Mouse (Mus musculus): Measurements from ENCODE around the gene Pdgfra. TPM values are rescaled to one million over a fixed set of nuclear protein-coding genes. Genes with fewer than 3 reads are reported as not detected.
A peak's percentile ranks its signal among the peaks of the same experiment; 100 is the strongest.

The Pdgfra gene
- polyA plus RNA-seq (2016; fragmentation: Nextera tagmentation; extraction: Ambion mirVana), result 20.4 and 23.3 TPM in 2 replicates

DNA sequence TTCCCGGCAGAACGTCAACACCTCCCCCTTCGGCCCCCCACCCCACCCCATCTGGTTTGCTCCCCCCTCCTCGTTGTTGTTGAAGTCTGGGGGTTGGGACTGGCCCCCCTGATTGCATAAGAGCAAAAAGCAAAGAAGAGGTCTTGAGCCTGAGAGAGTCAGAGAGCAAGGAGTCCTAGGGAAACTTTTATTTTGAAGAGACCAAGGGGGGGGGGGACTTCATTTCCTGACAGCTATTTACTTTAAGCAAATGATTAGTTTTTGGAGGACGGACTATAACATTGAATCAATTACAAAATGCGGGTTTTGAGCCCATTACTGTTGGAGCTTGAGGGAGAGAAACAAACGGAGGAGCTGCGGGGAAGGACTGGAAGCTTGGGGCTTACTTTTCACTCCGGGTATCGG is at the start of gene Pdgfra:
Pdgfra (plus strand) TSS at position 272 of the 405 bp plus-strand sequence.
- Histone ChIP-seq H3K27me3 (ENCODE audit: insufficient read depth, poor library complexity, severe bottlenecking) (peaks cover 94% of the 10 kb centered on the region), H3K4me1 (replicated peaks) (peaks cover 74% of the 10 kb centered on the region), H3K4me3 (peak within 1 kb of the TSS; percentile 60), H3K9me3 (no peaks in the 10 kb centered on the region), H3K36me3 (no peaks in the 10 kb centered on the region), H3K27ac (peak within 1 kb of the TSS; percentile 85)
- peak; percentile 64 for DNase-seq (ENCODE audit: low spot score)
- WGBS, result under 1% methylated on average over 10 of the region's 10 CpGs

- 61% methylated on average over 3 of the region's 3 CpGs for WGBS
- Histone ChIP-seq H3K4me3 (no peak overlapping the region), H3K9me3 (no peaks in the 10 kb centered on the region), H3K36me3 (no peaks in the 10 kb centered on the region), H3K27me3 (ENCODE audit: insufficient read depth, poor library complexity, severe bottlenecking) (peaks cover 13% of the 10 kb centered on the region), H3K27ac (no peak overlapping the region), H3K4me1 (replicated peaks) (no peaks in the 10 kb centered on the region)
- no peak for DNase-seq (ENCODE audit: low spot score)
These were observed 45.6 kb upstream of the Pdgfra start for GRCm38 (mm10) chr5:75106511-75106910.

DNA sequence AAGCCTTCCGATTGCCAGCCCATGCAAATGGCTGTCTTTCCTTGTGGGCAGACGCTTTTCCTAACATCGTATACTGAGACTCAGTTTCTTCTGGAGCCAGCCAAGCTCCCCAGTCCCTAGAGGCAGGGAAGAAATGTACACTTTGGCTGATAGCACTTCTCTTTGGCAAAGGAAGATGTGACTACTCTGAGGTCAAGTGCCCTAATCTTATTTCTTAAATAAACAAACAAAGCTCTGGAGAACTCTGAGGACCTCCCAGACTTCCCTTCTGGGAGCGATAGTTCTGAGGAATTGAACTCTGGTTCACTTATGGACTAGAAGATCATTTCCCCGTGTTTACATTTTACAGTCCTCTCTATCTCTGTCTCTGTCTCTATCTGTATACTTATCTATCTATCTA is 42.7 kb upstream of the Pdgfra start:
- Histone ChIP-seq H3K27ac (no peak overlapping the region), H3K27me3 (ENCODE audit: insufficient read depth, poor library complexity, severe bottlenecking) (peaks cover 17% of the 10 kb centered on the region), H3K4me1 (replicated peaks) (no peaks in the 10 kb centered on the region), H3K9me3 (no peaks in the 10 kb centered on the region), H3K36me3 (no peaks in the 10 kb centered on the region), H3K4me3 (no peak overlapping the region)
- WGBS, result 64% methylated on average over 5 of the region's 5 CpGs
- DNase-seq (ENCODE audit: low spot score), result no peak

DNA sequence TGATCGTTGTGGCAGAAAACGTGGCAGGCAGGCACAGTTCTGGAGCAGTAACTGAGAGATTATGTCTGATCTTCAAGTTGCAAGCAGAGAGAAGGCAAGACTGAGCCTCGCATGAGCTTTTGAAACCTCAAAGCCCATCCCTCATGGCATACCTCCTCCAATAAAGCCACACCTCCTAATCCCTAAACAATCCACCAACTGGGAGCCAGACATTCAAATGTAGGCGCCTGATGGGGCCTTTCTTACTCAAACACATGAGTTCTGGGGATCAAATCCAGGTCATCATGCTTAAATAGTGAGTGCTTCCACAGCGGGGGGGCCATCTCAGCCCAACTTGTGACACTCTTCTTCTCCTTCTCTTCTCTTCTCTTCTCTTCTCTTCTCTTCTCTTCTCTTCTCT is 40.3 kb upstream of the Pdgfra start:
- no peak for DNase-seq (ENCODE audit: low spot score)
- Histone ChIP-seq H3K9me3 (no peaks in the 10 kb centered on the region), H3K27me3 (ENCODE audit: insufficient read depth, poor library complexity, severe bottlenecking) (peaks cover 16% of the 10 kb centered on the region), H3K4me1 (replicated peaks) (no peaks in the 10 kb centered on the region), H3K27ac (no peak overlapping the region), H3K36me3 (no peaks in the 10 kb centered on the region), H3K4me3 (no peak overlapping the region)
- WGBS, result 52% methylated on average over 5 of the region's 5 CpGs

GRCm38 (mm10) chr5:75118840-75119239 is 33.3 kb upstream of the Pdgfra start:
- Histone ChIP-seq H3K36me3 (no peaks in the 10 kb centered on the region), H3K9me3 (no peaks in the 10 kb centered on the region), H3K27me3 (ENCODE audit: insufficient read depth, poor library complexity, severe bottlenecking) (peaks cover 6% of the 10 kb centered on the region), H3K27ac (no peak overlapping the region), H3K4me1 (replicated peaks) (no peaks in the 10 kb centered on the region), H3K4me3 (no peak overlapping the region)
- peak; percentile 10 for DNase-seq (ENCODE audit: low spot score)
- WGBS, result 63% methylated on average over 7 of the region's 7 CpGs

DNA sequence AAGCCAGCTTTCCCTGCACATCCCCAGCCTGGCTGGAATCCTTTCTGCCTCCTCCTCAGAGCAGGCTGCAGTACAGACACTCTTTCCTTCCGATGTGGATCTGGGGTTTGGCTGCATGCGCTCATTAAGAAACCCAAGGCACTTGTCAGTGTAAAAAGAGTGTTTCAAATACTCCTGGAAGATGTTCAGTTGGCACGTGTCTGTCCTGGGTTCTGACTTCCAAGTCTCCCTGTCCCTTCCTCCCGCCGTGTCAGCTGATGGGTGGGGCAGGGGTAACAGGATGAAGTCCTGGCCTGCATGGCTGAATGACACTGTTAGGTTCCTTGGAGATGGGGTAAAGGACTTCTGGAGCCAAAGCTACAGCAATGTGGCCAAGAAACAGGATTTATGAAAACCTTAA is 30.4 kb upstream of the Pdgfra start:
- H3K4me3 ChIP-seq, result no peak overlapping the region
- no peaks in the 10 kb centered on the region for H3K9me3 ChIP-seq
- no peak overlapping the region for H3K27ac ChIP-seq
- H3K4me1 ChIP-seq (replicated peaks), result no peaks in the 10 kb centered on the region
- no peak for DNase-seq (ENCODE audit: low spot score)
- H3K27me3 ChIP-seq (ENCODE audit: insufficient read depth, poor library complexity, severe bottlenecking), result no peaks in the 10 kb centered on the region; the same call in 1 of the 2 replicates
- 51% methylated on average over 5 of the region's 5 CpGs for WGBS
- H3K36me3 ChIP-seq, result no peaks in the 10 kb centered on the region

GRCm38 (mm10) chr5:75134681-75135080 is 17.4 kb upstream of the Pdgfra start:
- H3K36me3 ChIP-seq, result no peaks in the 10 kb centered on the region
- no peak overlapping the region for H3K4me3 ChIP-seq
- no peak for DNase-seq (ENCODE audit: low spot score)
- WGBS, result 86% methylated on average over 7 of the region's 7 CpGs
- H3K4me1 ChIP-seq (replicated peaks), result no peaks in the 10 kb centered on the region
- H3K27me3 ChIP-seq (ENCODE audit: insufficient read depth, poor library complexity, severe bottlenecking), result peaks cover 7% of the 10 kb centered on the region
- no peaks in the 10 kb centered on the region for H3K9me3 ChIP-seq
- H3K27ac ChIP-seq, result no peak overlapping the region

DNA sequence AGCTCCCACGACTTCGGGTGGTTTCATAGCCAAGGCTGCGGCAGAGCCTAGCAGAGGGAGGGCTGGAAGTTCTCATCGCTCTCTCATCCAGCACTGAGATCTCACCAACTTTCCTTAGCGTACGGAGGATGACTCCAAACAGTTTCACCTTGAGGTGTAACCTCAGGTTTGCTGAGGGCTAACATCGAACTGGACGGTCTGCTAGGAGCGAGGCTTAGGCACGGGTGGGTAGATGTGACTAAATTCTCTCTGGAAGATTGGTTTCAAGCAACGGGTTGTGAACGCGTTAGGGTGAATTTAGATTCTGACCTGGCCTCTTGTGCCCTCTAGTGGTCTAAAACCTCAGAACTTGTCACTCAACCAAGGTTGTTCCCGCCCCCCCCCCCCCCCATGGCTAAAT is 9.0 kb upstream of the Pdgfra start:
- WGBS, result 4% methylated on average over 14 of the region's 14 CpGs
- peaks cover 78% of the 10 kb centered on the region for H3K27me3 ChIP-seq (ENCODE audit: insufficient read depth, poor library complexity, severe bottlenecking)

GRCm38 (mm10) chr5:75143767-75144166 is 8.3 kb upstream of the Pdgfra start:
- 37% methylated on average over 7 of the region's 7 CpGs for WGBS
- Histone ChIP-seq H3K36me3 (no peaks in the 10 kb centered on the region), H3K27me3 (ENCODE audit: insufficient read depth, poor library complexity, severe bottlenecking) (peaks cover 85% of the 10 kb centered on the region), H3K27ac (no peak overlapping the region), H3K9me3 (no peaks in the 10 kb centered on the region), H3K4me1 (replicated peaks) (peaks cover 14% of the 10 kb centered on the region), H3K4me3 (no peak overlapping the region)
- no peak for DNase-seq (ENCODE audit: low spot score)

More for the DNA sequence above, 9.0 kb upstream of the Pdgfra start:
- Histone ChIP-seq H3K9me3 (no peaks in the 10 kb centered on the region), H3K4me3 (peak overlapping the region; percentile 46), H3K36me3 (no peaks in the 10 kb centered on the region), H3K27ac (no peak overlapping the region), H3K4me1 (replicated peaks) (peaks cover 7% of the 10 kb centered on the region)
- DNase-seq (ENCODE audit: low spot score), result peak; percentile 73

DNA sequence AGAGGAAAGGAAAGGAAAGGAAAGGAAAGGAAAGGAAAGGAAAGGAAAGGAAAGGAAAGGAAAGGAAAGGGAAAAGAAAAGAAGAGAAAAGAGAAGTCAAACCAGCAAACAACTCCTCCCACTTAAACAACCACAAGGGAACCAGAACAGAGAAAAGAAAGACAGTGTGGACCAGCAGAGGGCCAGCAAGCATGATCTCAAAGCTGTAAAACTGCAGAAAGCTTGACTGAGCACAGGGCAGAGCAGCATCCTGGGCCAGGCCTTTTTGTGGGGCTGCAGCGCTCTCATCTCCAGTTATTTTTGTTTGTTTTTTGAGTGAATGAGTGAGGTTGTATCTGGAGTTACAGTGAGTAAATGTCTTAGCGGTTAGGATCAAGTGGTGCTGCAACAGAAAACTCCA is 6.8 kb upstream of the Pdgfra start:
- Histone ChIP-seq H3K27me3 (ENCODE audit: insufficient read depth, poor library complexity, severe bottlenecking) (peaks cover 87% of the 10 kb centered on the region), H3K9me3 (no peaks in the 10 kb centered on the region), H3K27ac (no peak overlapping the region), H3K36me3 (no peaks in the 10 kb centered on the region), H3K4me1 (replicated peaks) (peaks cover 30% of the 10 kb centered on the region), H3K4me3 (no peak overlapping the region)
- 74% methylated on average over 2 of the region's 2 CpGs for WGBS
- DNase-seq (ENCODE audit: low spot score), result no peak

GRCm38 (mm10) chr5:75146469-75146868 is 5.6 kb upstream of the Pdgfra start:
- H3K27me3 ChIP-seq (ENCODE audit: insufficient read depth, poor library complexity, severe bottlenecking), result peaks cover 94% of the 10 kb centered on the region
- no peak overlapping the region for H3K27ac ChIP-seq
- no peaks in the 10 kb centered on the region for H3K9me3 ChIP-seq
- H3K4me3 ChIP-seq, result no peak overlapping the region
- no peaks in the 10 kb centered on the region for H3K36me3 ChIP-seq
- peaks cover 41% of the 10 kb centered on the region for H3K4me1 ChIP-seq (replicated peaks)
- DNase-seq (ENCODE audit: low spot score), result no peak
- WGBS, result 83% methylated on average over 1 of the region's 1 CpGs

GRCm38 (mm10) chr5:75148343-75149127 is 3.6 kb upstream of the Pdgfra start:
- peaks cover 100% of the 10 kb centered on the region for H3K27me3 ChIP-seq (ENCODE audit: insufficient read depth, poor library complexity, severe bottlenecking)
- peaks cover 44% of the 10 kb centered on the region for H3K4me1 ChIP-seq (replicated peaks)
- peak; percentile 70 for DNase-seq (ENCODE audit: low spot score)
- H3K27ac ChIP-seq, result peak overlapping the region; percentile 68
- no peaks in the 10 kb centered on the region for H3K9me3 ChIP-seq
- under 1% methylated on average over 30 of the region's 30 CpGs for WGBS
- H3K4me3 ChIP-seq, result peak overlapping the region; percentile 60
- no peaks in the 10 kb centered on the region for H3K36me3 ChIP-seq

- peak overlapping the region; percentile 68 for H3K27ac ChIP-seq
- H3K4me3 ChIP-seq, result peak overlapping the region; percentile 60
- H3K36me3 ChIP-seq, result no peaks in the 10 kb centered on the region
- H3K27me3 ChIP-seq (ENCODE audit: insufficient read depth, poor library complexity, severe bottlenecking), result peaks cover 100% of the 10 kb centered on the region
- WGBS, result under 1% methylated on average over 10 of the region's 10 CpGs
- no peaks in the 10 kb centered on the region for H3K9me3 ChIP-seq
- DNase-seq (ENCODE audit: low spot score), result no peak
- H3K4me1 ChIP-seq (replicated peaks), result peaks cover 53% of the 10 kb centered on the region
These were observed 2.7 kb upstream of the Pdgfra start for GRCm38 (mm10) chr5:75149380-75149779.

All from hindbrain, embryonic 10.5 days (tissue).